In genomic region chr2:135249925-135250324, GRCm38 (mm10) we compare ENCODE assay signal across 25 mouse cellular contexts.
DNase-seq lines count a peak whose midpoint lies in the region; ATAC-seq and TF ChIP-seq lines count a peak whose summit lies in the region.
"Had no signal": no experiment of that assay in that cellular context is flagged by ENCODE, and none has a peak within 500 bp of the region (broad histone marks: within the 10 kb centered on the region; RNA-seq: fewer than 3 reads in every experiment).

No protein-coding gene starts in this region.

- ATAC-seq in lung, postnatal 0 days = peak; percentile 53
- ATAC-seq: forebrain, embryonic 14.5 days; forebrain, embryonic 16.5 days had no signal

- no peaks in the 10 kb centered on the region for H3K4me1 ChIP-seq in kidney, adult 2 months (ENCODE audit: control insufficient read depth, insufficient read depth, low read length)
- H3K4me1 ChIP-seq in lung, postnatal 0 days (ENCODE audit: insufficient read depth, low read depth, low read length) = no peaks in the 10 kb centered on the region
- H3K4me1 ChIP-seq in lung, adult 2 months (ENCODE audit: control insufficient read depth, insufficient read depth, low read length) = peaks cover 2% of the 10 kb centered on the region
- H3K4me1 ChIP-seq: embryonic facial prominence, embryonic 12.5 days; embryonic facial prominence, embryonic 15.5 days; forebrain, embryonic 10.5 days; forebrain, embryonic 12.5 days had no signal

- TF ChIP-seq CTCF in kidney, adult 2 months (conservative IDR thresholded peaks at IDR 0.05; ENCODE audit: insufficient read depth, insufficient read length, low read depth, low read length) = no peak
- no peak for TF ChIP-seq CTCF in lung, postnatal 0 days (IDR thresholded peaks at IDR 0.05)
- no peak for TF ChIP-seq CTCF in lung, adult 2 months (IDR thresholded peaks at IDR 0.05; ENCODE audit: insufficient read depth, low read length)

- no peak overlapping the region for H3K9ac ChIP-seq in lung, postnatal 0 days (replicated peaks; ENCODE audit: low read depth)
- H3K9ac ChIP-seq: embryonic facial prominence, embryonic 12.5 days; embryonic facial prominence, embryonic 15.5 days; forebrain, embryonic 12.5 days had no signal

- TF ChIP-seq POLR2A in kidney, adult 2 months (IDR thresholded peaks at IDR 0.05; ENCODE audit: low read depth, low read length) = no peak
- no peak for TF ChIP-seq POLR2A in lung, adult 2 months (IDR thresholded peaks at IDR 0.05; ENCODE audit: borderline replicate concordance, extremely low read depth, low read depth, low read length)

- H3K27ac ChIP-seq in kidney, adult 2 months (ENCODE audit: insufficient read depth, low read depth, low read length) = no peak overlapping the region
- H3K27ac ChIP-seq in lung, postnatal 0 days (ENCODE audit: low read length) = no peak overlapping the region
- H3K27ac ChIP-seq: embryonic facial prominence, embryonic 12.5 days; embryonic facial prominence, embryonic 15.5 days; forebrain, embryonic 10.5 days; forebrain, embryonic 12.5 days had no signal

- no peaks in the 10 kb centered on the region; the same call in 1 of the 2 replicates for H3K36me3 ChIP-seq in kidney, adult 2 months (ENCODE audit: control insufficient read depth, insufficient read depth, low read length)
- no peaks in the 10 kb centered on the region for H3K36me3 ChIP-seq in lung, postnatal 0 days (ENCODE audit: insufficient read depth, low read length)
- H3K36me3 ChIP-seq: embryonic facial prominence, embryonic 12.5 days; embryonic facial prominence, embryonic 15.5 days; forebrain, embryonic 10.5 days; forebrain, embryonic 12.5 days had no signal

- no peaks in the 10 kb centered on the region for H3K9me3 ChIP-seq in lung, postnatal 0 days (ENCODE audit: low read length)
- H3K9me3 ChIP-seq: embryonic facial prominence, embryonic 12.5 days; embryonic facial prominence, embryonic 15.5 days; forebrain, embryonic 10.5 days; forebrain, embryonic 12.5 days had no signal

- peak; percentile 41 for DNase-seq in heart, adult 11 months
- no peak for DNase-seq in heart, postnatal 4 days
- DNase-seq in kidney, adult 2 months = peak; percentile 9
- DNase-seq in kidney, postnatal 36 days = no peak
- DNase-seq in lung, postnatal 0 days (ENCODE audit: low spot score) = peak; percentile 37
- no peak for DNase-seq in lung, adult 2 months
- DNase-seq in lung, postnatal 36 days = peak; percentile 7
- no peak for DNase-seq in lung, postnatal 14 days
- DNase-seq: adrenal gland, adult 2 months; adrenal gland, postnatal 10 days; adrenal gland, postnatal 25 days; cerebellum, adult 11 months; cerebellum, adult 18-20 months; cerebellum, adult 8-10 months; cerebellum, adult 9-11 months; cerebellum, postnatal 14 days; cerebellum, postnatal 36 days; embryo, embryonic 11 days had no signal

- WGBS in kidney, adult 2 months = 74% methylated on average over 2 of the region's 2 CpGs
- 82% methylated on average over 2 of the region's 2 CpGs for WGBS in lung, postnatal 0 days
- WGBS in lung, adult 2 months = 66% methylated on average over 2 of the region's 2 CpGs

- H3K27me3 ChIP-seq in kidney, adult 2 months (replicated peaks; ENCODE audit: control insufficient read depth, insufficient read depth, low read length) = no peaks in the 10 kb centered on the region
- H3K27me3 ChIP-seq in lung, postnatal 0 days (replicated peaks; ENCODE audit: insufficient read depth, low read length) = no peaks in the 10 kb centered on the region
- H3K27me3 ChIP-seq: embryonic facial prominence, embryonic 12.5 days; embryonic facial prominence, embryonic 15.5 days; forebrain, embryonic 12.5 days had no signal

- no peak overlapping the region for H3K4me3 ChIP-seq in kidney, adult 2 months (ENCODE audit: insufficient read depth, low read depth, low read length)
- no peak overlapping the region for H3K4me3 ChIP-seq in lung, postnatal 0 days (ENCODE audit: low read depth, low read length)
- no peak overlapping the region for H3K4me3 ChIP-seq in lung, adult 2 months (replicated peaks; ENCODE audit: extremely low read depth, low read depth, low read length)
- H3K4me3 ChIP-seq: embryonic facial prominence, embryonic 12.5 days; embryonic facial prominence, embryonic 15.5 days; erythroblast, embryonic 14.5 days; forebrain, embryonic 10.5 days; forebrain, embryonic 12.5 days had no signal

- no peak overlapping the region for H3K4me2 ChIP-seq in lung, postnatal 0 days (replicated peaks; ENCODE audit: low read depth, low read length)
- H3K4me2 ChIP-seq: embryonic facial prominence, embryonic 12.5 days; embryonic facial prominence, embryonic 15.5 days; forebrain, embryonic 12.5 days had no signal

- TF ChIP-seq EP300 in lung, postnatal 0 days (IDR thresholded peaks at IDR 0.05) = peak; percentile 86

Comparison
In these comparisons a context has a peak if more than half of its experiments do, and no peak if none do; other contexts are left out.
1. DNase-seq: peak in heart, adult 11 months (single experiment), kidney, adult 2 months (single experiment), lung, postnatal 0 days (single experiment) and lung, postnatal 36 days (single experiment); none in heart, postnatal 4 days (single experiment), kidney, postnatal 36 days (0 of 2), lung, adult 2 months (single experiment) and lung, postnatal 14 days (single experiment).